ENCODE assay signal across 8 mouse cellular contexts in the genomic region with DNA sequence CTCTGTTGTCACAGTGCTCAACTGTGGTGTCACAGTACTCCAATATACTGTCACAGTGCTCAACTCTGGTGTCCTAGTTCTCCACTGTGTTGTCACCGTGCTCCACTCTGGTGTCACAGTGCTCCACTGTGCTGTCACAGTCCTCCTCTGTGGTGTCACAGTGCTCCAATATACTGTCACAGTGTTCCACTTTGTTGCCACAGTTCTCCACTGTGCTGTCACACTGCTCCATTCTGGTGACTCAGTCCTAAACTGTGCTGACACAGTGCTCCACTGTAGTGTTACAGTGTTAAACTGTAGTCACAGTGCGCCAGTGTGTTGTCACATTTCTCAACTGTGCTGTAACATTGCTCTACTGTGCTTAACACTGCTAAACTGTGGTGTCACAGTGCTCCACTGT.
DNase-seq lines count a peak whose midpoint lies in the region; ATAC-seq and TF ChIP-seq lines count a peak whose summit lies in the region.
"Had no signal": no experiment of that assay in that cellular context is flagged by ENCODE, and none has a peak within 500 bp of the region (broad histone marks: within the 10 kb centered on the region; RNA-seq: fewer than 3 reads in every experiment).

No protein-coding gene starts in this region.

- H3K4me2 ChIP-seq in lung, embryonic 14.5 days, result no peak overlapping the region
- H3K4me2 ChIP-seq in forebrain, embryonic 16.5 days (ENCODE audit: low read length), result no peak overlapping the region
- H3K4me2 ChIP-seq in limb, embryonic 12.5 days, result no peak overlapping the region
- no peak overlapping the region for H3K4me2 ChIP-seq in neural tube, embryonic 13.5 days

- no peaks in the 10 kb centered on the region for H3K36me3 ChIP-seq in lung, embryonic 14.5 days (ENCODE audit: insufficient read depth)
- no peaks in the 10 kb centered on the region for H3K36me3 ChIP-seq in forebrain, embryonic 16.5 days (ENCODE audit: control insufficient read depth, insufficient read depth)
- H3K36me3 ChIP-seq in limb, embryonic 12.5 days, result no peaks in the 10 kb centered on the region
- no peaks in the 10 kb centered on the region for H3K36me3 ChIP-seq in neural tube, embryonic 13.5 days

- H3K9ac ChIP-seq in lung, embryonic 14.5 days, result no peak overlapping the region
- no peak overlapping the region for H3K9ac ChIP-seq in forebrain, embryonic 16.5 days (replicated peaks; ENCODE audit: low read depth, low read length)
- no peak overlapping the region for H3K9ac ChIP-seq in limb, embryonic 12.5 days (replicated peaks)
- H3K9ac ChIP-seq in neural tube, embryonic 13.5 days, result no peak overlapping the region

- no peaks in the 10 kb centered on the region for H3K27me3 ChIP-seq in lung, embryonic 14.5 days (ENCODE audit: insufficient read depth, low read length)
- no peaks in the 10 kb centered on the region for H3K27me3 ChIP-seq in forebrain, embryonic 16.5 days (replicated peaks; ENCODE audit: control insufficient read depth, insufficient read depth, low read length)
- no peaks in the 10 kb centered on the region for H3K27me3 ChIP-seq in limb, embryonic 12.5 days
- H3K27me3 ChIP-seq in neural tube, embryonic 13.5 days, result no peaks in the 10 kb centered on the region

- H3K4me3 ChIP-seq in lung, embryonic 14.5 days (ENCODE audit: low read depth, low read length), result no peak overlapping the region
- H3K4me3 ChIP-seq in forebrain, embryonic 16.5 days (replicated peaks; ENCODE audit: low read length), result no peak overlapping the region
- no peak overlapping the region for H3K4me3 ChIP-seq in limb, embryonic 12.5 days (replicated peaks)
- H3K4me3 ChIP-seq in neural tube, embryonic 13.5 days, result no peak overlapping the region

- no peak overlapping the region for H3K27ac ChIP-seq in lung, embryonic 14.5 days (ENCODE audit: low read depth)
- no peak overlapping the region for H3K27ac ChIP-seq in forebrain, embryonic 16.5 days (ENCODE audit: low read length)
- H3K27ac ChIP-seq in limb, embryonic 12.5 days, result no peak overlapping the region
- H3K27ac ChIP-seq in neural tube, embryonic 13.5 days (replicated peaks), result no peak overlapping the region

- peaks cover 50% of the 10 kb centered on the region for H3K9me3 ChIP-seq in lung, embryonic 14.5 days (ENCODE audit: low read depth, low read length)
- H3K9me3 ChIP-seq in forebrain, embryonic 16.5 days (ENCODE audit: control insufficient read depth, low read length), result peaks cover 48% of the 10 kb centered on the region
- H3K9me3 ChIP-seq in limb, embryonic 12.5 days, result peaks cover 72% of the 10 kb centered on the region
- peaks cover 71% of the 10 kb centered on the region for H3K9me3 ChIP-seq in neural tube, embryonic 13.5 days

- no peak for DNase-seq in lung, embryonic 14.5 days
- DNase-seq in lung, postnatal 36 days, result no peak
- DNase-seq in adrenal gland, postnatal 10 days, result no peak
- no peak for DNase-seq in frontal cortex, postnatal 10 days (ENCODE audit: low spot score in 2 of 2)
- DNase-seq: left cerebral cortex, postnatal 4 days had no signal

- no peak for TF ChIP-seq CTCF in lung, embryonic 14.5 days (IDR thresholded peaks at IDR 0.05; ENCODE audit: low read depth)

- ATAC-seq in lung, embryonic 14.5 days (ENCODE audit: insufficient read depth), result peak; percentile 29
- peak; percentile 15; the same call in 1 of the 2 replicates for ATAC-seq in forebrain, embryonic 16.5 days
- peak; percentile 35 for ATAC-seq in limb, embryonic 12.5 days (ENCODE audit: insufficient number of reproducible peaks, insufficient read depth, low FRiP score, low TSS enrichment, low read depth)
- 0 out of 2 replicates have a peak, but pooled peaks have one; percentile 29 for ATAC-seq in neural tube, embryonic 13.5 days (ENCODE audit: low read depth)

- no peaks in the 10 kb centered on the region for H3K4me1 ChIP-seq in lung, embryonic 14.5 days (ENCODE audit: insufficient read depth)
- H3K4me1 ChIP-seq in forebrain, embryonic 16.5 days (replicated peaks; ENCODE audit: control insufficient read depth, insufficient read depth, low read length), result no peaks in the 10 kb centered on the region
- no peaks in the 10 kb centered on the region for H3K4me1 ChIP-seq in limb, embryonic 12.5 days (replicated peaks)
- H3K4me1 ChIP-seq in neural tube, embryonic 13.5 days (replicated peaks), result no peaks in the 10 kb centered on the region

- WGBS in lung, embryonic 14.5 days, result 50% methylated on average over 2 of the region's 2 CpGs
- 56% methylated on average over 2 of the region's 2 CpGs for WGBS in forebrain, embryonic 16.5 days
- WGBS in limb, embryonic 12.5 days, result 52% methylated on average over 2 of the region's 2 CpGs
- WGBS in neural tube, embryonic 13.5 days, result 55% methylated on average over 2 of the region's 2 CpGs
